Mouse (Mus musculus) CD4-positive, CD25-positive, alpha-beta regulatory T cell, adult 9 weeks (primary cell): ENCODE measurements around the gene Pacsin1. TPM values are rescaled to one million over a fixed set of nuclear protein-coding genes. Genes with fewer than 3 reads are reported as not detected.

Experiments
- polyA plus RNA-seq: library from polyadenylated mRNA; unstranded; fragments of 100-300 nt; shearing (Covaris generic); gene quantifications from one replicate; pipeline ENCODE4 v1.2.1, GENCODE M21; 2017

Pacsin1 gene
- polyA plus RNA-seq = 44.4 TPM

GRCm38 (mm10) chr17:27655089-27656010 is at the start of gene Pacsin1:
TSS of gene Pacsin1 (plus strand) at chr17:27655509.

GRCm38 (mm10) chr17:27623360-27624326 is 31.7 kb upstream of the Pacsin1 start, which contains the start of gene Nudt3:
TSS of gene Nudt3 (minus strand) at chr17:27623495.

GRCm38 (mm10) chr17:27634871-27635574 is 20.3 kb upstream of the Pacsin1 start, which contains the start of gene RPS10-NUDT3:
TSS of gene RPS10-NUDT3 (minus strand) at chr17:27635222.

GRCm38 (mm10) chr17:27636132-27637020 is 18.9 kb upstream of the Pacsin1 start, which contains the start of gene Rps10:
TSS of gene Rps10 (minus strand) at chr17:27636669.

GRCm38 (mm10) chr17:27728770-27729169 is 73.5 kb downstream of the Pacsin1 start, which contains the start of gene Spdef:
TSS of gene Spdef (minus strand) at chr17:27728955.

Other genes starting within 250 kb of the Pacsin1 start
- gene Grm4, start 134.1 kb upstream of the Pacsin1 start, polyA plus RNA-seq = not detected
- 88.2 TPM for gene Hmga1, start 99.0 kb upstream of the Pacsin1 start, polyA plus RNA-seq
- gene AI413582, start 89.8 kb upstream of the Pacsin1 start, polyA plus RNA-seq = 201 TPM
- 9.5 TPM for gene Nudt3, start 32.0 kb upstream of the Pacsin1 start, polyA plus RNA-seq
- gene RPS10-NUDT3, start 20.3 kb upstream of the Pacsin1 start, polyA plus RNA-seq = not detected
- 1,649 TPM for gene Rps10, start 18.8 kb upstream of the Pacsin1 start, polyA plus RNA-seq
- gene Spdef, start 73.4 kb downstream of the Pacsin1 start, polyA plus RNA-seq = not detected
- gene D17Wsu92e, start 165.1 kb downstream of the Pacsin1 start, polyA plus RNA-seq = 6.2 TPM
- gene Snrpc, start 182.6 kb downstream of the Pacsin1 start, polyA plus RNA-seq = 224 TPM
- gene Uhrf1bp1, start 200.9 kb downstream of the Pacsin1 start, polyA plus RNA-seq = 1.0 TPM